Mouse (Mus musculus): Measurements from ENCODE around the gene Clptm1. TPM values are rescaled to one million over a fixed set of nuclear protein-coding genes. Genes with fewer than 3 reads are reported as not detected.
A peak's percentile ranks its signal among the peaks of the same experiment; 100 is the strongest.
"Not testable (repeated sequence)": the region's sequence is repeated elsewhere in the genome, so short reads cannot be mapped to it uniquely, and the experiment has no call there.

Clptm1 gene
- polyA plus RNA-seq, 1 experiment from 2014 or later = 76.9 TPM

- DNase-seq (ENCODE audit: low spot score) (peak; percentile 87), ATAC-seq (peak; percentile 84)
- 0 out of 2 replicates have a peak, but pooled peaks cover 8% of the 10 kb centered on the region for H3K36me3 ChIP-seq (ENCODE audit: insufficient read depth, low read length)
- H3K27ac ChIP-seq (ENCODE audit: low read length) = 0 out of 2 replicates have a peak overlapping the region, but pooled peaks have one; percentile 17
- no peaks in the 10 kb centered on the region for H3K27me3 ChIP-seq (replicated peaks; ENCODE audit: insufficient read depth, low read length)
- H3K4me1 ChIP-seq (ENCODE audit: insufficient read depth, low read depth, low read length) = no peaks in the 10 kb centered on the region
- H3K4me2 ChIP-seq (replicated peaks; ENCODE audit: low read depth, low read length) = peak overlapping the region; percentile 37
- peak overlapping the region; percentile 20; the same call in 1 of the 2 replicates for H3K9ac ChIP-seq (replicated peaks; ENCODE audit: low read depth)
- H3K4me3 ChIP-seq (ENCODE audit: low read depth, low read length) = no peak overlapping the region
- TF ChIP-seq EP300 (IDR thresholded peaks at IDR 0.05) = no peak
- peak; percentile 93 for TF ChIP-seq CTCF (IDR thresholded peaks at IDR 0.05)
- WGBS = 8% methylated on average over 31 of the region's 35 CpGs
- H3K9me3 ChIP-seq (ENCODE audit: low read length) = no peaks in the 10 kb centered on the region
Measured at GRCm38 (mm10) chr7:19619004-19619801, 45.6 kb downstream of the Clptm1 start.

GRCm38 (mm10) chr7:19615036-19615577, 49.7 kb downstream of the Clptm1 start:
- 82% methylated on average over 12 of the region's 12 CpGs for WGBS
- Histone ChIP-seq H3K27me3 (replicated peaks; ENCODE audit: insufficient read depth, low read length) (no peaks in the 10 kb centered on the region), H3K27ac (ENCODE audit: low read length) (no peak overlapping the region), H3K36me3 (ENCODE audit: insufficient read depth, low read length) (peaks cover 15% of the 10 kb centered on the region; the same call in 1 of the 2 replicates), H3K4me1 (ENCODE audit: insufficient read depth, low read depth, low read length) (no peaks in the 10 kb centered on the region), H3K4me3 (ENCODE audit: low read depth, low read length) (no peak overlapping the region), H3K9ac (replicated peaks; ENCODE audit: low read depth) (no peak overlapping the region), H3K4me2 (replicated peaks; ENCODE audit: low read depth, low read length) (no peak overlapping the region), H3K9me3 (ENCODE audit: low read length) (no peaks in the 10 kb centered on the region)
- ATAC-seq (no peak), DNase-seq (ENCODE audit: low spot score) (no peak)
- no peak for TF ChIP-seq EP300 (IDR thresholded peaks at IDR 0.05)
- TF ChIP-seq CTCF (IDR thresholded peaks at IDR 0.05) = no peak

- no peak overlapping the region for H3K9ac ChIP-seq (replicated peaks; ENCODE audit: low read depth)
- WGBS = 77% methylated on average over 5 of the region's 5 CpGs
- no peak overlapping the region for H3K4me2 ChIP-seq (replicated peaks; ENCODE audit: low read depth, low read length)
- no peak overlapping the region for H3K4me3 ChIP-seq (ENCODE audit: low read depth, low read length)
- TF ChIP-seq EP300 (IDR thresholded peaks at IDR 0.05) (no peak), CTCF (IDR thresholded peaks at IDR 0.05) (peak; percentile 24)
- H3K4me1 ChIP-seq (ENCODE audit: insufficient read depth, low read depth, low read length) = no peaks in the 10 kb centered on the region
- no peaks in the 10 kb centered on the region for H3K27me3 ChIP-seq (replicated peaks; ENCODE audit: insufficient read depth, low read length)
- DNase-seq (ENCODE audit: low spot score) (no peak), ATAC-seq (no peak)
- no peak overlapping the region for H3K27ac ChIP-seq (ENCODE audit: low read length)
- H3K36me3 ChIP-seq (ENCODE audit: insufficient read depth, low read length) = peaks cover 15% of the 10 kb centered on the region; the same call in 1 of the 2 replicates
- no peaks in the 10 kb centered on the region for H3K9me3 ChIP-seq (ENCODE audit: low read length)
Measured at GRCm38 (mm10) chr7:19610969-19611368, 53.9 kb downstream of the Clptm1 start.

GRCm38 (mm10) chr7:19609641-19610332, 55.0 kb downstream of the Clptm1 start:
- no peak overlapping the region for H3K9ac ChIP-seq (replicated peaks; ENCODE audit: low read depth)
- H3K27ac ChIP-seq (ENCODE audit: low read length) = no peak overlapping the region
- no peaks in the 10 kb centered on the region for H3K4me1 ChIP-seq (ENCODE audit: insufficient read depth, low read depth, low read length)
- H3K27me3 ChIP-seq (replicated peaks; ENCODE audit: insufficient read depth, low read length) = no peaks in the 10 kb centered on the region
- H3K36me3 ChIP-seq (ENCODE audit: insufficient read depth, low read length) = peaks cover 13% of the 10 kb centered on the region; the same call in 1 of the 2 replicates
- DNase-seq (ENCODE audit: low spot score) (no peak), ATAC-seq (peak; percentile 52)
- H3K9me3 ChIP-seq (ENCODE audit: low read length) = no peaks in the 10 kb centered on the region
- no peak overlapping the region for H3K4me3 ChIP-seq (ENCODE audit: low read depth, low read length)
- H3K4me2 ChIP-seq (replicated peaks; ENCODE audit: low read depth, low read length) = no peak overlapping the region
- 81% methylated on average over 12 of the region's 12 CpGs for WGBS
- no peak for TF ChIP-seq EP300 (IDR thresholded peaks at IDR 0.05)
- TF ChIP-seq CTCF (IDR thresholded peaks at IDR 0.05) = peak; percentile 18

- ATAC-seq = no peak
- no peak for DNase-seq (ENCODE audit: low spot score)
- Histone ChIP-seq H3K36me3 (ENCODE audit: insufficient read depth, low read length) (peaks cover 5% of the 10 kb centered on the region; the same call in 1 of the 2 replicates), H3K4me2 (replicated peaks; ENCODE audit: low read depth, low read length) (no peak overlapping the region), H3K27ac (ENCODE audit: low read length) (no peak overlapping the region), H3K4me1 (ENCODE audit: insufficient read depth, low read depth, low read length) (peaks cover 6% of the 10 kb centered on the region; the same call in 1 of the 2 replicates), H3K9ac (replicated peaks; ENCODE audit: low read depth) (no peak overlapping the region), H3K4me3 (ENCODE audit: low read depth, low read length) (no peak overlapping the region), H3K27me3 (replicated peaks; ENCODE audit: insufficient read depth, low read length) (no peaks in the 10 kb centered on the region), H3K9me3 (ENCODE audit: low read length) (no peaks in the 10 kb centered on the region)
- TF ChIP-seq EP300 (IDR thresholded peaks at IDR 0.05) (no peak), CTCF (IDR thresholded peaks at IDR 0.05) (peak; percentile 7; the same call in 1 of the 2 replicates)
- WGBS = 67% methylated on average over 5 of the region's 5 CpGs
Measured at GRCm38 (mm10) chr7:19607291-19607690, 57.5 kb downstream of the Clptm1 start.

GRCm38 (mm10) chr7:19604606-19605214, 60.1 kb downstream of the Clptm1 start:
- H3K36me3 ChIP-seq (ENCODE audit: insufficient read depth, low read length); DNase-seq (ENCODE audit: low spot score); H3K4me1 ChIP-seq (ENCODE audit: insufficient read depth, low read depth, low read length); H3K9me3 ChIP-seq (ENCODE audit: low read length); H3K27ac ChIP-seq (ENCODE audit: low read length); H3K9ac ChIP-seq (replicated peaks; ENCODE audit: low read depth); H3K27me3 ChIP-seq (replicated peaks; ENCODE audit: insufficient read depth, low read length): not testable (repeated sequence)
- ATAC-seq = peak; percentile 43; the same call in 1 of the 2 replicates
- peak overlapping the region; percentile 75 for H3K4me2 ChIP-seq (replicated peaks; ENCODE audit: low read depth, low read length)
- 56% methylated on average over 10 of the region's 10 CpGs for WGBS
- H3K4me3 ChIP-seq (ENCODE audit: low read depth, low read length) = peak overlapping the region; percentile 62

Measured in lung, postnatal 0 days (tissue).